Mouse (Mus musculus) intestine, embryonic 14.5 days (tissue): ENCODE measurements around the gene Cxcl13. TPM values are rescaled to one million over a fixed set of nuclear protein-coding genes. Genes with fewer than 3 reads are reported as not detected.

ENCODE experiments used
- ATAC-seq: fragments of 200-750 bp; cut with Nextera tagmentation; replicated peaks from 2 replicates; pipeline ENCODE4 v1.8.0; 2017; ENCODE audit warnings: low read depth, moderate number of reproducible peaks, moderate TSS enrichment, moderate library complexity; ENCODE audit not compliant: low FRiP score, low TSS enrichment
- DNase-seq: peaks from one replicate; pipeline ENCODE4 v3.0.0-alpha.2; 2018; ENCODE audit warnings: low spot score
- H3K27ac ChIP-seq: fragments of 300-500 bp; sonication (generic); 2 replicates; pipeline ENCODE4 v1.5.1; 2014; ENCODE audit warnings: low read depth, mild to moderate bottlenecking, control low read depth
- H3K27me3 ChIP-seq: fragments of 300-500 bp; sonication (generic); replicated peaks from 2 replicates; pipeline ENCODE4 v1.6.1; 2014; ENCODE audit warnings: low read length, control low read depth; ENCODE audit not compliant: control insufficient read depth, insufficient read depth
- H3K36me3 ChIP-seq: fragments of 300-500 bp; sonication (generic); 2 replicates; pipeline ENCODE4 v1.6.1; 2014; ENCODE audit warnings: low read length, control low read depth; ENCODE audit not compliant: control insufficient read depth, insufficient read depth
- H3K4me1 ChIP-seq: fragments of 300-500 bp; sonication (generic); replicated peaks from 2 replicates; pipeline ENCODE4 v1.6.1; 2014; ENCODE audit warnings: low read length, control low read depth, mixed read lengths; ENCODE audit not compliant: control insufficient read depth, insufficient read depth
- H3K4me2 ChIP-seq: fragments of 300-500 bp; sonication (generic); 2 replicates; pipeline ENCODE4 v1.6.1; 2014; ENCODE audit warnings: low read length
- H3K4me3 ChIP-seq: fragments of 300-500 bp; sonication (generic); 2 replicates; pipeline ENCODE4 v1.5.1; 2014; ENCODE audit warnings: low read depth, low read length, control low read depth, mixed read lengths
- H3K9ac ChIP-seq: fragments of 300-500 bp; sonication (generic); 2 replicates; pipeline ENCODE4 v1.6.1; 2014; ENCODE audit warnings: mild to moderate bottlenecking, low read length
- H3K9me3 ChIP-seq: fragments of 300-500 bp; sonication (generic); 2 replicates; pipeline ENCODE4 v1.6.1; 2016; ENCODE audit warnings: low read length, control low read depth; ENCODE audit not compliant: control insufficient read depth
- WGBS: fragments of 180-500 bp; shearing (Covaris S2); extraction: QIAGEN DNeasy Blood & Tissue Kit; methylation state at CpG from one replicate; pipeline ENCODE4 v1.1.7; 2014; 5-methylcytosine and 5-hydroxymethylcytosine counted together
- polyA plus RNA-seq: library from polyadenylated mRNA; unstranded; fragments of >200 nt; fragmentation: Nextera tagmentation; extraction: Ambion mirVana; gene quantifications from 2 replicates; pipeline ENCODE4 v1.2.1, GENCODE M21; 2014

Gene Cxcl13
- polyA plus RNA-seq, 1 experiment from 2014 or later, result 42.9 TPM

DNA sequence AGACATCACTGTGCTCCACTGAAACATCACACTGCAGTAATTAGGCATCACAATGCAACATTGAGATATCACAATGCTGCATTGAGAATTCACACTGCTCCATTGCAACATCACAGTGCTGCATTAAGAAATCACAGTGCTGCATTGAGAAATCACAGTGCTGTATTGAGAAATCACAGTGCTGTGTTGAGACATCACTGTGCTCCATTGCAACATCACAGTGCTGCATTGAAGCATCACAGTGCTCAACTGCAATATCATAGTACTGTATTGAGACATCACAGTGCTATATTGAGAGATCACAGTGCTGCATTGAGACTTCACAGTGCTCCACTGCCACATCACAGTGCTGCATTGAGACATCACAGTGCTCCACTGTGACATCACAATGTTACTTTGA is 46.6 kb downstream of the Cxcl13 start:
- no peak overlapping the region for H3K9ac ChIP-seq
- DNase-seq, result no peak
- no peaks in the 10 kb centered on the region for H3K9me3 ChIP-seq
- H3K27ac ChIP-seq, result no peak overlapping the region
- no peaks in the 10 kb centered on the region for H3K36me3 ChIP-seq
- no peak for ATAC-seq
- H3K4me3 ChIP-seq, result no peak overlapping the region
- H3K27me3 ChIP-seq, result no peaks in the 10 kb centered on the region
- no peak overlapping the region for H3K4me2 ChIP-seq
- no peaks in the 10 kb centered on the region for H3K4me1 ChIP-seq

DNA sequence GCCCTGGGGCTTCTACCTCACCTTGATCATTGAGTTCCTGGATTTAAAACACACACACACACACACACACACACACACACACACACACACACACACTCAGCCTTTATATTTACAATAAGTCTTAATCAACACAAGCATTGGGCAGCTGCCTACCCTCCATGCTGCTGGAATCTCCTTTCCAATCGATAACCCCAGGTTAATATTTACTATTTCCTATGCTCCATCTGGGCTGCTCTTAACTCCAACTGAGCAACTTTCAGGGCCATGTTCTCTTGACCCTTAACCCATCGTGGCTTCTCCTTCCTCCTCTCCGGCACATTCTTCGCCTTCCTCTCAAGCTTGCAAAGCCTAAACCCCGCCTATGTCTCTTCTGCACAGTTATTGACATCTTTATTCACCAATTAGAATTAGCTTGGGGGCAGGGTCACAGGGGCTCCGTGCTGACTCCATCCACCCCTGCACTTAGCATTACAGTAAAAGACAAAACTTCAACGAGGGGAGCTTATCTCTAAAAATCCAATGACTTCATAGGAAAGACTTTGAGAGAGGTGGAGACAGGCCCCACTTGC is 51.6 kb downstream of the Cxcl13 start:
- peak; percentile 50; the same call in 1 of the 2 replicates for ATAC-seq

DNA sequence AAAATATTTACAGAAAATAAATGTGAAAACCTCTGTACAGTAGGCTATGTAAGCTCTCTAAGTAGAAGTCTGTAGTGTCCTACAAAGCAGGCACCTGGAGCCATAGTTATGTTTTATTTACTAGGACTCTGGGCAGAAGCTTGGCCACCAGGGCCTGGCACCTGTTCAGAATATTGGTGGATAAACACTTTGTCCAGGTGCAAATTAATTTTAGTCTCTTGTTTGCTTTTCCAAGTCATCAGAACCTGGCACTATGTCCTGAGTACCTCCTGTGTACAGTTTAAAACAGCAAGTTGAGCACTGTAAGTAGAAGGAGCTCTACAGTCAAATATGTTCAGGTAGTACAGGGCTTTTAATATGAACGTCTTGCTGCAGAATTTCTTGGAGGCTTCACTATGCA is 52.3 kb downstream of the Cxcl13 start:
- ATAC-seq, result no peak

More for the DNA sequence above, 51.6 kb downstream of the Cxcl13 start:
- DNase-seq, result no peak
- Histone ChIP-seq H3K36me3 (no peaks in the 10 kb centered on the region), H3K27me3 (no peaks in the 10 kb centered on the region), H3K27ac (no peak overlapping the region), H3K4me2 (no peak overlapping the region), H3K4me3 (no peak overlapping the region), H3K9me3 (no peaks in the 10 kb centered on the region), H3K9ac (no peak overlapping the region), H3K4me1 (no peaks in the 10 kb centered on the region)
- 64% methylated on average over 7 of the region's 7 CpGs for WGBS

More for the DNA sequence above, 52.3 kb downstream of the Cxcl13 start:
- Histone ChIP-seq H3K27ac (no peak overlapping the region), H3K4me2 (no peak overlapping the region), H3K4me3 (no peak overlapping the region), H3K9ac (no peak overlapping the region), H3K27me3 (no peaks in the 10 kb centered on the region), H3K36me3 (no peaks in the 10 kb centered on the region), H3K9me3 (no peaks in the 10 kb centered on the region), H3K4me1 (no peaks in the 10 kb centered on the region)
- DNase-seq, result no peak
- WGBS, result 84% methylated on average over 1 of the region's 1 CpGs

Other genes starting within 250 kb of the Cxcl13 start
- gene Gm7978, start 220.8 kb upstream of the Cxcl13 start, polyA plus RNA-seq, result not detected in 2 replicates
- gene Gm7982, start 214.9 kb upstream of the Cxcl13 start, polyA plus RNA-seq, result not detected in 2 replicates
- gene E330014E10Rik, start 181.0 kb upstream of the Cxcl13 start, polyA plus RNA-seq, result not detected in 2 replicates
- gene Cnot6l, start 207.2 kb downstream of the Cxcl13 start, polyA plus RNA-seq, result 22.3 and 25.2 TPM in 2 replicates